Mouse (Mus musculus) midbrain, postnatal 0 days (tissue): ENCODE measurements at regions not wholly inside any gene's neighbourhood (a gene's known extent, or its start where the extent isn't known, plus 50 kb on each side); places are given as distances from the start of the nearest gene placed in this dataset.

Source experiments
- ATAC-seq: fragments of 200-750 bp; cut with Nextera tagmentation; 2 replicates; pipeline ENCODE4 v1.8.0; 2017; ENCODE audit warnings: moderate number of reproducible peaks, mild to moderate bottlenecking, moderate TSS enrichment, moderate library complexity; ENCODE audit not compliant: low FRiP score
- DNase-seq: peaks from one replicate; pipeline ENCODE4 v3.0.0-alpha.2; 2015; ENCODE audit warnings: low spot score
- H3K27ac ChIP-seq: fragments of 300-500 bp; sonication (generic); 2 replicates; pipeline ENCODE4 v1.5.1; 2014; ENCODE audit warnings: low read depth, mild to moderate bottlenecking, low read length, mixed read lengths
- H3K27me3 ChIP-seq: fragments of 300-500 bp; sonication (generic); 2 replicates; pipeline ENCODE4 v1.6.1; 2014; ENCODE audit warnings: low read length, control low read depth, mixed read lengths; ENCODE audit not compliant: insufficient read depth
- H3K36me3 ChIP-seq: fragments of 300-500 bp; sonication (generic); 2 replicates; pipeline ENCODE4 v1.6.1; 2014; ENCODE audit warnings: low read length, control low read depth, mixed read lengths; ENCODE audit not compliant: insufficient read depth
- H3K4me1 ChIP-seq: fragments of 300-500 bp; sonication (generic); 2 replicates; pipeline ENCODE4 v1.6.1; 2014; ENCODE audit warnings: mild to moderate bottlenecking, control low read depth, antibody characterized with exemption, low read length, mixed read lengths; ENCODE audit not compliant: insufficient read depth
- H3K4me2 ChIP-seq: fragments of 300-500 bp; sonication (generic); 2 replicates; pipeline ENCODE4 v1.6.1; 2014; ENCODE audit warnings: low read depth, mild to moderate bottlenecking, low read length, mixed read lengths; ENCODE audit not compliant: poor library complexity, severe bottlenecking
- H3K4me3 ChIP-seq: fragments of 300-500 bp; sonication (generic); 2 replicates; pipeline ENCODE4 v1.5.1; 2014; ENCODE audit warnings: low read depth, mild to moderate bottlenecking, low read length, moderate library complexity
- H3K9ac ChIP-seq: fragments of 300-500 bp; sonication (generic); replicated peaks from 2 replicates; pipeline ENCODE4 v1.6.1; 2014; ENCODE audit warnings: mild to moderate bottlenecking, low read length, moderate library complexity, mixed read lengths; ENCODE audit not compliant: poor library complexity, severe bottlenecking
- H3K9me3 ChIP-seq: fragments of 300-500 bp; sonication (generic); 2 replicates; pipeline ENCODE4 v1.6.1; 2016; ENCODE audit warnings: low read length, control low read depth
- CTCF ChIP-seq: IDR thresholded peaks from 2 replicates; pipeline ENCODE4 v1.5.1; 2016; ENCODE audit warnings: antibody characterized with exemption, mild to moderate bottlenecking
- WGBS: fragments of 180-500 bp; shearing (Covaris S2); extraction: QIAGEN DNeasy Blood & Tissue Kit; methylation state at CpG from one replicate; pipeline ENCODE4 v1.1.7; 2014; 5-methylcytosine and 5-hydroxymethylcytosine counted together

DNA sequence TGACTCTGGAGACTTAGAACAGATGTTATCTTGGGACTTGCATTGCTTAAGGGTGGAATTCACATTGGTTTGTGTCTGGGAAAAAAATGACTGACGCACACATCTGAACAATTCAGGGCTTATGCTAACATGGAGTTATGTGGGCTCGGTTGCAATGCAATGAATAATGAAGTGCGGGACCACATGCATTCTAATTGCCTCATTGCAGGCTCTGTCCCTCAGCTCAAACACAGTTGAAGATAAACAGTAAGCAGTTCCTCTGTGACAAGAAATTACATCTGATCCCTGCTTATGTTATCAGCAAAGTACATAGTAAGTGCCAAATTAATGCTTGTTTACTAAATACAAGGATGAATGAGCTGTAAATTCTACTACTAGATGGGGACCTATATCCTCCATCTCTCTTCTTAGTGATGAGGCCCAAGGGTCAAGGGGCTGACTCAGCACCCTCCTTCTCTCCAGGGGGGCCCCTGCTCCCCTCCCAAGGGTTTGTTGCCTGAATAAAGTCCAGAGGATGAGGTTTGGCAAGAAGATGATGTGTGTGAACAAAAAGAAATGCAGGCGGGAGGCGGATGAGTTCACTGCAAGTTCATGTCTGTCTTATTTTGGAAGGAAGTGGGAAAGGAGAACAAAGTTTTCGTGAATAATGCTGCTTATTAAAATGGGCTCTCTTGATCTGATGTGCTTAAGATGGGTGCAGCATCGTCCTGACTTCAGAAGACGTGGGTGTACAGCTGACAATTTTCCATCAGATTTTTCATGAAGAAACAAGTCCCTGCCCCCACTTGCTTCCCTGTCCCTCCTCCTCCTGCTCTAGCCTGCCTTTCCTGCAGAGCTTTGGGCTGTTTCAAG, 533.1 kb downstream of the Shisa9 start:
- Histone ChIP-seq H3K27ac (no peak overlapping the region), H3K4me3 (no peak overlapping the region), H3K36me3 (no peaks in the 10 kb centered on the region), H3K4me2 (no peak overlapping the region), H3K27me3 (no peaks in the 10 kb centered on the region), H3K4me1 (no peaks in the 10 kb centered on the region), H3K9me3 (no peaks in the 10 kb centered on the region), H3K9ac (no peak overlapping the region)
- 69% methylated on average over 8 of the region's 8 CpGs for WGBS
- no peak for TF ChIP-seq CTCF
- DNase-seq (no peak), ATAC-seq (no peak)

DNA sequence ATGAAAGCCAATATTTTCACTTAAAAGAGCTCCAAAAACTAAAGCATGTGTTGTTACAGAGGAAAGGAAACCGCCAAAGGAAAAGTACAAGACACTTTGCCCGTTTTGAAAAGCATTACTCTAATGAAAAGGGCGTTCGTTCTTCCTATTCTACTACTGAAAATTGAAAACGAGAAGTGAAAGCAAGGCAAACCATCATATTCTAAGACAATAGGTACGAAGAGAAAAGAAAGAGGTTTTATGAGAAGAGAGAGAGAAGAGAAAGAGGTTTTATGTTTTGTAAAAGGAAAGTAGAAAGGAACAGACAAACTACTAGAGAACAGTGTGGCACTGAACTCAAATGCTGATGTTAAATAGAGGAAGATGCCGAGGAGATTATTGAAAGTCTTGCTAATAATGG, 534.4 kb downstream of the Shisa9 start:
- no peak for TF ChIP-seq CTCF
- H3K9ac ChIP-seq: no peak overlapping the region

DNA sequence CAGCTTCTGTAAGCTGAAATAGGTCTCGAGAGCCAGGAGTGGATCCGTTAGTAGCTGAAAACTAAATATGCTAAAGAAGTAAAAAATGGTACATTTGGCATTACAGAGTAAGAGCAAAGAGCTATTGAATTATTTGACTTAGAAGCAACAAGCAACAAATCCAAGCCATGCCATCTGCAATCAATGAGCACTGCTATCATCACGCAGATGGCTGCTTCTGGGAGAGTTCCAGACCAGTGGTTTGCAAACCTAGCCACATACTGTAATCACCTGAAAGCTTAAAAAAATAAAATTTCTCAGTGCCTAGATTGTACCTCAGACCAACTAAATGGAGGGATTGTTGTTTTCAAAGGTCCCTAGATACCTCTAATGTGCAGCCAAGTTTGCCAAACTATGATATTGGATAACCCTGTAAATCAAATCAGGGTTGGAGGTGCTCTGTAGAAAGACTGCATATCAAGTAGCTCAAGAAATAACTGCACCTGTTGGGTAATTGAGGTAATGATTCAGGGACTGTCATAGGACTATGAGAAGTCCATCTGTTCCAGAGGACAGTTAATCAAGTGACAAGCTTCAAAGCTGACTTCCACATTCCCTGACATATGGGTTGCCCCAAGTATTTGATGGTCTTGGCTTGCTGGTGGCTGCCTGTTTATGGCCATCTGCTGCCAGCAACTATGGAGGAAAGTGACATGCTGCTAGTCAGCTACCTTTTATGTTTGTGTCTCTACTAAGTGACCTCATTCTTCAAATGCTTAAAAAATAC, 538.0 kb downstream of the Shisa9 start:
- no peak overlapping the region for H3K9ac ChIP-seq
- DNase-seq (peak; percentile 64), ATAC-seq (no peak)
- H3K4me3 ChIP-seq: no peak overlapping the region
- no peak overlapping the region for H3K4me2 ChIP-seq
- H3K27me3 ChIP-seq: no peaks in the 10 kb centered on the region
- TF ChIP-seq CTCF: no peak
- WGBS: 84% methylated on average over 3 of the region's 3 CpGs
- no peaks in the 10 kb centered on the region for H3K9me3 ChIP-seq
- no peaks in the 10 kb centered on the region for H3K36me3 ChIP-seq
- H3K27ac ChIP-seq: no peak overlapping the region
- H3K4me1 ChIP-seq: no peaks in the 10 kb centered on the region

More for the DNA sequence above, 534.4 kb downstream of the Shisa9 start:
- Histone ChIP-seq H3K4me3 (no peak overlapping the region), H3K4me1 (no peaks in the 10 kb centered on the region), H3K9me3 (no peaks in the 10 kb centered on the region), H3K27me3 (no peaks in the 10 kb centered on the region), H3K36me3 (no peaks in the 10 kb centered on the region), H3K4me2 (no peak overlapping the region), H3K27ac (no peak overlapping the region)
- WGBS: 85% methylated on average over 7 of the region's 7 CpGs
- DNase-seq (no peak), ATAC-seq (no peak)

DNA sequence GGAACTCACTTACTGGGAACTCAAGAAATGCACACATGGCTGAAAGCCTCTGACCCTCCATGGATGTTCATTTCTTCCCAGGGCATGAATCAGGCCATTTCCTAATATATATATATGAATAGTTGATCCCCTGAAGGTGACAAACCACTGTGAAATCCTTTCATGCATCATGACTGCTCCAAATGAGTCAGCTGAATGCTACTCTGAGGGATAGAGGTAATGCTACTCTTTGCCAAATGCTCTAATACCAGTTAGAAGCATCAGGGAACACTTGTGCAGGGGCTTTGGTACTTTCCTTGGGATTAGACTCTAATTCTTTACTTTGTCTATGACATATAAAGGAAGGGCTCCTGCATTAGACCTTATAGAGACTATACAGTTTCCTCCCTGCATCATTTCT, 561.0 kb upstream of the Ercc4 start:
- Histone ChIP-seq H3K9ac (no peak overlapping the region), H3K9me3 (no peaks in the 10 kb centered on the region), H3K4me1 (no peaks in the 10 kb centered on the region), H3K4me3 (no peak overlapping the region), H3K36me3 (no peaks in the 10 kb centered on the region), H3K27ac (no peak overlapping the region), H3K4me2 (no peak overlapping the region), H3K27me3 (no peaks in the 10 kb centered on the region)
- ATAC-seq (no peak), DNase-seq (no peak)
- TF ChIP-seq CTCF: no peak

DNA sequence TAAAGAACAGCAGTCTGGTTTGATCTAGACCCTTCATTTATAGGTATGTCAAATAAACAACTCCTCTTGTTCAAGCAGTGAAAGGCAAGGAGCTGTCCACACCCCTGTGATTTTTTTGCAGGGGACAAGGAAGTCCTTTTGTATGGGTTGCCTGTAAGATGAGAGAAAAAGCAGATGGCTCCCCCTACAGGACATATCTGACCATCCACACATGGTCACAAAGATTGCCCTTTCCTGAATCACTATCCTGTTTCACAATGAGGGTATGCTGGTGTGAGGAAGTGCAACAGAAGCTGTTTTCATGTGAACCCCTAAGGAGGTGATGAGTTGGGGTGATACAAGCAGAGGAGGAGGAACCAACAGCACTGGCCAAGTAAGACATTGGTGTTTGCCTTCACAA, 520.6 kb upstream of the Ercc4 start:
- peak; percentile 42 for TF ChIP-seq CTCF
- no peaks in the 10 kb centered on the region for H3K4me1 ChIP-seq
- H3K4me2 ChIP-seq: no peak overlapping the region
- no peak overlapping the region for H3K9ac ChIP-seq
- H3K27ac ChIP-seq: no peak overlapping the region
- no peak for DNase-seq
- no peaks in the 10 kb centered on the region for H3K27me3 ChIP-seq
- H3K4me3 ChIP-seq: no peak overlapping the region
- no peak for ATAC-seq
- no peaks in the 10 kb centered on the region for H3K36me3 ChIP-seq
- H3K9me3 ChIP-seq: no peaks in the 10 kb centered on the region

DNA sequence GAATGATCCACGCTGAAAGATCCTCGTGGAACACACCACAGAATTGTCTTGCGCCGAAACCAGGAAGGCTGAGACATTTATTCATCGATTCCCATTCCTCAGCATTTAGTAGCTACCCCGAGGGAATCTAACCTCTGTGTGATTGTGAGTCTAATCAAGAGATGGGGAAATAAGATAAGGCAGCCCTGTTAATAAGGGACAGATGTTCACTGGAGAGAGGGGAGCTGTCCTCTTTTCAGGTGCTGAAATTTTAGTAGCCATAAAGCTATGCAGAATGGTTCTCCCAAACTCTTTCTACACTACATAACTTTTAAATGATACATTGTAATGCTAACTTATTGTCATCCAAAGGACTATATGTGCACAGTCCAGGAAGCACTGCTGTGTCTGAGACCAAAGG, 501.2 kb upstream of the Ercc4 start:
- DNase-seq (no peak), ATAC-seq (no peak)
- H3K9me3 ChIP-seq: no peaks in the 10 kb centered on the region
- no peak overlapping the region for H3K4me3 ChIP-seq
- H3K4me2 ChIP-seq: no peak overlapping the region
- no peak overlapping the region for H3K27ac ChIP-seq
- no peaks in the 10 kb centered on the region for H3K4me1 ChIP-seq
- WGBS: 72% methylated on average over 6 of the region's 6 CpGs
- TF ChIP-seq CTCF: no peak
- no peak overlapping the region for H3K9ac ChIP-seq
- no peaks in the 10 kb centered on the region for H3K27me3 ChIP-seq
- H3K36me3 ChIP-seq: no peaks in the 10 kb centered on the region
